Mouse (Mus musculus) forebrain, embryonic 14.5 days (tissue): ENCODE measurements around the gene Wrap73. TPM values are rescaled to one million over a fixed set of nuclear protein-coding genes. Genes with fewer than 3 reads are reported as not detected.

Experiments
- ATAC-seq: fragments of 200-750 bp; cut with Nextera tagmentation; 2 replicates; pipeline ENCODE4 v1.8.0; 2017; ENCODE audit warnings: mild to moderate bottlenecking, moderate library complexity
- DNase-seq: peaks from one replicate; pipeline ENCODE4 v3.0.0-alpha.2; 2015; ENCODE audit warnings: low spot score
- H3K27ac ChIP-seq: fragments of 300-500 bp; sonication (generic); 2 replicates; pipeline ENCODE4 v1.5.1; 2014; ENCODE audit warnings: low read depth, mild to moderate bottlenecking, control low read depth, low read length, moderate library complexity
- H3K27me3 ChIP-seq: fragments of 300-500 bp; sonication (generic); replicated peaks from 2 replicates; pipeline ENCODE4 v1.6.1; 2014; ENCODE audit warnings: low read length, control low read depth, mixed read lengths; ENCODE audit not compliant: control insufficient read depth, insufficient read depth
- H3K36me3 ChIP-seq: fragments of 300-500 bp; sonication (generic); 2 replicates; pipeline ENCODE4 v1.6.1; 2014; ENCODE audit warnings: low read length, control low read depth; ENCODE audit not compliant: control insufficient read depth, insufficient read depth
- H3K4me1 ChIP-seq: fragments of 300-500 bp; sonication (generic); 2 replicates; pipeline ENCODE4 v1.6.1; 2014; ENCODE audit warnings: antibody characterized with exemption, low read length, control low read depth; ENCODE audit not compliant: control insufficient read depth, insufficient read depth
- H3K4me2 ChIP-seq: fragments of 300-500 bp; sonication (generic); 2 replicates; pipeline ENCODE4 v1.6.1; 2014; ENCODE audit warnings: mild to moderate bottlenecking, control low read depth, low read length
- H3K4me3 ChIP-seq: fragments of 300-500 bp; sonication (generic); 2 replicates; pipeline ENCODE4 v1.5.1; 2014; ENCODE audit warnings: low read depth, low read length, control low read depth
- H3K9ac ChIP-seq: fragments of 300-500 bp; sonication (generic); 2 replicates; pipeline ENCODE4 v1.6.1; 2014; ENCODE audit warnings: mild to moderate bottlenecking, low read length, control low read depth, moderate library complexity
- H3K9me3 ChIP-seq: fragments of 300-500 bp; sonication (generic); replicated peaks from 2 replicates; pipeline ENCODE4 v1.6.1; 2016; ENCODE audit warnings: low read length, control low read depth, mixed read lengths; ENCODE audit not compliant: control insufficient read depth
- WGBS: fragments of 180-500 bp; shearing (Covaris S2); extraction: QIAGEN DNeasy Blood & Tissue Kit; methylation state at CpG from one replicate; pipeline ENCODE4 v1.1.7; 2014; 5-methylcytosine and 5-hydroxymethylcytosine counted together
- polyA plus RNA-seq: library from polyadenylated mRNA; unstranded; fragments of >200 nt; fragmentation: Nextera tagmentation; extraction: Ambion mirVana; gene quantifications from 2 replicates; pipeline ENCODE4 v1.2.1, GENCODE M21; 2014

The Wrap73 gene
- polyA plus RNA-seq, 1 experiment from 2014 or later: 69.7 TPM

DNA sequence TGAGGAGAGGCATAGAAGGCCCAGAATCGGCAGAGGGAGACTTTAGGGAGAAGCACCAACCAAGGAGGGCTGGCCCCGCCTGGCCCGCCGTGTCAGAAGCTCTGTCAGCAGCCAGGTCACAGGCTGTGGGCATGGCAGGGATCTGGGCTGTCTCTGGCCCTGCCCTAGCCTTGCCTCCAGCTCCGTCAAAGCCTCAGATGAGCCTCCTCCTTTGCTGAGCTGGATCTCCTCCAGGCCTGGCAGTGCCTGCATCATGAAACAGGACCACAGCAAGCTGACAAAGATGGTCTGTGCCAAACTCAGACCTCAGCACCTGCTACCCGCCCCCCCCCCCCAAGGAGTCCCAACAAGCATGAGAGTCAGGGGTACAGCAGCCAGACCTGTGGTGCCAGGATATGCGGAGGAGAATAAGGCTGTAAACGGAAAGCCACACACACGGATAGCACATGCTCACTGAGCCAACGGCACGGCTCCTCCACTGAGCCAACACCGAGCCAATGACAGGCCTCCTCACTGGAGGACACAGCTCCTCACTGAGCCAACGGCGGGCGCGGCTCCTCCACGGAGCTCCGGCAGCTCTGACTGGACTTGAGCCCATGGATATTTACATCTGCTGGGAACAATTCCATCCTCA lies 32.8 kb upstream of the Wrap73 start:
- WGBS: 47% methylated on average over 18 of the region's 18 CpGs
- Histone ChIP-seq H3K27ac (no peak overlapping the region), H3K4me3 (no peak overlapping the region), H3K4me1 (no peaks in the 10 kb centered on the region; the same call in 1 of the 2 replicates), H3K36me3 (no peaks in the 10 kb centered on the region), H3K4me2 (no peak overlapping the region), H3K27me3 (no peaks in the 10 kb centered on the region), H3K9me3 (no peaks in the 10 kb centered on the region), H3K9ac (no peak overlapping the region)
- peak; percentile 64 for DNase-seq
- ATAC-seq: peak; percentile 54; the same call in 1 of the 2 replicates

DNA sequence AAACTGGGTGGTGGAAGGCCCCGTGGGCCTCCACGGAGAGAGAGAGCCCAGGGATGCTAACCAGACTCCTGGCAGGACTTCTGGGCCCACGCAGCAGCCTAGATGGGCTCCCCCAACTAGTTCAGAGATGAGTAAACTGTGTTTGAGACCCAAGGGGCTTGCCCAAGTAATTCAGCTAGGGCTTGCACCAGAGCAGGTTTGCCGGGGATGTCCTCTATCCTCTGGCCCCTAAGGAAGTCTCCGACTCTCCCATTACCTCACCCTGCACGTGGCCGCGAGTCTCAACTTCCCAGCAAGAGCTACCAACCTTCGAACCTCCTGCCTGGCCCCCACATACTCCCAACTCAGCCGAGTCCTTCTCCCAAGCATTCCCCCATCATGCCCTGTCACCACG lies 32.3 kb upstream of the Wrap73 start:
- Histone ChIP-seq H3K9me3 (no peaks in the 10 kb centered on the region), H3K9ac (no peak overlapping the region), H3K36me3 (no peaks in the 10 kb centered on the region), H3K27ac (no peak overlapping the region), H3K4me2 (no peak overlapping the region), H3K27me3 (no peaks in the 10 kb centered on the region), H3K4me3 (no peak overlapping the region), H3K4me1 (no peaks in the 10 kb centered on the region; the same call in 1 of the 2 replicates)
- 91% methylated on average over 11 of the region's 11 CpGs for WGBS
- ATAC-seq (no peak), DNase-seq (no peak)

- 55% methylated on average over 7 of the region's 7 CpGs for WGBS
- H3K4me1 ChIP-seq: no peaks in the 10 kb centered on the region
- no peak overlapping the region for H3K4me3 ChIP-seq
- no peak overlapping the region for H3K9ac ChIP-seq
- no peak overlapping the region for H3K27ac ChIP-seq
- no peak for ATAC-seq
- H3K36me3 ChIP-seq: no peaks in the 10 kb centered on the region
- no peak for DNase-seq
- no peak overlapping the region for H3K4me2 ChIP-seq
- no peaks in the 10 kb centered on the region for H3K27me3 ChIP-seq
- H3K9me3 ChIP-seq: no peaks in the 10 kb centered on the region
Observed at GRCm38 (mm10) chr4:154116421-154116820, 25.8 kb upstream of the Wrap73 start.

DNA sequence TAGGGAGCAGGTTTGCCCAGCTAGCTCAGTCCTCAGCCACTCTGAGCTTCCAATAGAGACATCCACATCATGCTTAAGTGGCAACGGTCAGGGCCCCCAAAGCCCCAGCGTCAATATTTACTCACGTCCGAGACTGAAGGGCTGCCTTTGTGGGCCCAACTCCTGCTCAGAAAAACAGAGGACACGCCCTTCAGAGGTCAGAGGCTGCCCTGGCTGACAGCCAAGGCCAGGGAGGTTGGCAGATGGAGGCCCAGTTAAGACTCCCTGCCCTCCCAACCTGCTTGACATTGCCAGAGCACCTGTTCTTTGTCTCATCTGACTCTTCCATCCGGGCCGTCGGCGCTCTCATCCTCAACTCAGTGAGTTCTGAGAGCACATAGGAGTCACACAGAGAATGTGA lies 23.4 kb upstream of the Wrap73 start:
- no peaks in the 10 kb centered on the region for H3K27me3 ChIP-seq
- WGBS: 74% methylated on average over 9 of the region's 9 CpGs
- H3K36me3 ChIP-seq: no peaks in the 10 kb centered on the region
- 0 out of 2 replicates have a peak, but pooled peaks cover 3% of the 10 kb centered on the region for H3K4me1 ChIP-seq
- H3K4me3 ChIP-seq: no peak overlapping the region
- no peak overlapping the region for H3K9ac ChIP-seq
- H3K27ac ChIP-seq: no peak overlapping the region
- H3K4me2 ChIP-seq: no peak overlapping the region
- DNase-seq (no peak), ATAC-seq (no peak)
- H3K9me3 ChIP-seq: no peaks in the 10 kb centered on the region

DNA sequence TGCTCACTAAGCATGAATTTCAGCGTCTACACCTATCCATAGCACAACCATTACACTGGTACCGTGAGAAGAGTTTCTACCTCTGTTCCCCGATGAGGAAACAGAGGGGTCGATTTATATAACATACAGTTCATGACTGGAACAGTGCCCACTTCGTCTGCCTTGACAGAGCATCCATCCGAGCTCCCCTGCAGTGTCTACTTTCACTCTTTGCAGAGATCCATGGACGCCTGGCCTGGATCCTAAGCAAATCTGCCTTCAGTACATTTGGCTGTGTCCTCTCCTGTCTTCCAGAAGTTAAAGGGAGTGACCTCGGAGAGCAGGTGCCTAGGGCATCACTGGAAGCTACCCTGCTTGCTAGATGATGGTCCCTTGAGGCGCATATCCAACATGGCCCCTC lies 23.0 kb upstream of the Wrap73 start:
- no peak overlapping the region for H3K27ac ChIP-seq
- H3K27me3 ChIP-seq: no peaks in the 10 kb centered on the region
- H3K4me1 ChIP-seq: 0 out of 2 replicates have a peak, but pooled peaks cover 3% of the 10 kb centered on the region
- no peak overlapping the region for H3K4me3 ChIP-seq
- DNase-seq (no peak), ATAC-seq (no peak)
- no peaks in the 10 kb centered on the region for H3K9me3 ChIP-seq
- H3K9ac ChIP-seq: no peak overlapping the region
- H3K4me2 ChIP-seq: no peak overlapping the region
- 82% methylated on average over 9 of the region's 9 CpGs for WGBS
- H3K36me3 ChIP-seq: no peaks in the 10 kb centered on the region

- no peak for DNase-seq
- WGBS: 59% methylated on average over 11 of the region's 11 CpGs
Observed at GRCm38 (mm10) chr4:154121800-154122199, 20.4 kb upstream of the Wrap73 start.

DNA sequence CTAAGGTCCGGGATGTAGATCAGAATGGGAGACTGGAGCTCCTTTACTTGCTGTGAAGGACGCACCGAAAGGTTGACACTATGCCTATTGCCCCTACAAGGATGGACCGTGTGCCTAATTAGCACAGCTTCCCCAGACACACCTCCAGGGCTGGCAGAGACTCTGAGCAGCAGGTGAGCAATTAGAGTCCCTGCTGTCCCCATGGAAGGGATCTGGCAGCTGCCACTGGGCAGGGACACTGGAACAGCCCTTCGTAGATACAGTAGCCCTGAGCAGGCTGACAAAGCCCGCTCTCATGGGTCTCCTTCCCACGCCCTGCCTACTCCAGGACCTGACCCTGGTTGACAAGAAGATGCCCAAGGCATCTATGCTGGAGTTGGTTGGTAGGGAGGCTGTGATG lies 19.8 kb upstream of the Wrap73 start:
- H3K36me3 ChIP-seq: no peaks in the 10 kb centered on the region
- WGBS: 68% methylated on average over 7 of the region's 7 CpGs

More at GRCm38 (mm10) chr4:154121800-154122199, 20.4 kb upstream of the Wrap73 start:
- no peak overlapping the region for H3K4me3 ChIP-seq
- H3K36me3 ChIP-seq: no peaks in the 10 kb centered on the region
- H3K27me3 ChIP-seq: no peaks in the 10 kb centered on the region
- H3K9ac ChIP-seq: no peak overlapping the region
- no peak overlapping the region for H3K4me2 ChIP-seq
- 0 out of 2 replicates have a peak, but pooled peaks cover 3% of the 10 kb centered on the region for H3K4me1 ChIP-seq
- ATAC-seq: no peak
- H3K27ac ChIP-seq: no peak overlapping the region
- H3K9me3 ChIP-seq: no peaks in the 10 kb centered on the region

DNA sequence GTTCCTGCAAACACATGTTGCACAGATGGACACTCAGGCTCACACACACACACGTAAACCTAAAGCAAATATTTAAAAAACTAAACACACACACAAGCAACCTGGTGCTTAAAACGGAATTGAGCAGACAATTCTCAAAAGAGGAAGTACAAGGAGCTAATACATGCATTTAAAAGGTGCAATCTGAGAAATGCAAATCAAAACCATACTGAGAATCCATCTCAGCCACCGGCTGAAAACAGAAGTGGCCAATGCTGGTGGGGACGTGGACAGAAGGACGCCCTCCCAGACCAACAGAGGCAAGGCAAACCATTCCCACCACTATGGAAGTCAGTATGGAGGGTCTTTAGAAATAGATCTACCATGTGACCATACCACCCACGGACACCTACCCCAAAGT lies 18.6 kb upstream of the Wrap73 start:
- Histone ChIP-seq H3K4me2 (no peak overlapping the region), H3K27ac (no peak overlapping the region), H3K4me1 (0 out of 2 replicates have a peak, but pooled peaks cover 3% of the 10 kb centered on the region), H3K9ac (no peak overlapping the region), H3K36me3 (no peaks in the 10 kb centered on the region), H3K27me3 (no peaks in the 10 kb centered on the region), H3K9me3 (no peaks in the 10 kb centered on the region), H3K4me3 (no peak overlapping the region)
- DNase-seq (no peak), ATAC-seq (no peak)
- WGBS: 83% methylated on average over 6 of the region's 6 CpGs

More for the DNA sequence above, 19.8 kb upstream of the Wrap73 start:
- no peaks in the 10 kb centered on the region for H3K27me3 ChIP-seq
- no peak overlapping the region for H3K27ac ChIP-seq
- H3K4me3 ChIP-seq: no peak overlapping the region
- 0 out of 2 replicates have a peak, but pooled peaks cover 3% of the 10 kb centered on the region for H3K4me1 ChIP-seq
- no peaks in the 10 kb centered on the region for H3K9me3 ChIP-seq
- no peak overlapping the region for H3K9ac ChIP-seq
- no peak for ATAC-seq
- DNase-seq: no peak
- H3K4me2 ChIP-seq: no peak overlapping the region

DNA sequence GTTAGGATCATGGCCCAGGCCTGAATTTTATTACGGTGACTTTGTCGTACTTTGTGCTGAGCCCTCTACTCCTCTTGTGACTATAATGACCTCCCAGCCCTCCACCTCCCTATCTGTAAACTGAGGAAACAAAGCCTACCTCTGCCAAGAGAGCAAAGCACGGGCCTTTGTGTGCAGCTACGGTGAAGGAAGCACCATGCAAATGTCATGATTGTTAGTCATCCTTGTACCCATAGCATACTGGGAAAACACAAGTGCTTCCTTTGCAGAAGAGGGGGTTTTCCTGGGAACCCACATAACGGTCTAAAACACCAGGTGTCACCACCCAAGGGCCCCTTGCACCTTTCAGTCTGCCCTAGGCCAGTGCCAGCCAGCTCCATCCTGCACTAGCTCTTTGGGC lies 17.0 kb upstream of the Wrap73 start:
- H3K9me3 ChIP-seq: no peaks in the 10 kb centered on the region
- no peak for ATAC-seq
- DNase-seq: no peak
- H3K9ac ChIP-seq: no peak overlapping the region
- whole genome bisulfite sequencing: 73% methylated on average over 5 of the region's 5 CpGs
- H3K27me3 ChIP-seq: no peaks in the 10 kb centered on the region
- no peak overlapping the region for H3K4me3 ChIP-seq
- H3K27ac ChIP-seq: no peak overlapping the region
- H3K4me1 ChIP-seq: 0 out of 2 replicates have a peak, but pooled peaks cover 3% of the 10 kb centered on the region
- no peak overlapping the region for H3K4me2 ChIP-seq
- H3K36me3 ChIP-seq: no peaks in the 10 kb centered on the region
